Mouse (Mus musculus): ENCODE measurements around the gene Olfr763.

DNA sequence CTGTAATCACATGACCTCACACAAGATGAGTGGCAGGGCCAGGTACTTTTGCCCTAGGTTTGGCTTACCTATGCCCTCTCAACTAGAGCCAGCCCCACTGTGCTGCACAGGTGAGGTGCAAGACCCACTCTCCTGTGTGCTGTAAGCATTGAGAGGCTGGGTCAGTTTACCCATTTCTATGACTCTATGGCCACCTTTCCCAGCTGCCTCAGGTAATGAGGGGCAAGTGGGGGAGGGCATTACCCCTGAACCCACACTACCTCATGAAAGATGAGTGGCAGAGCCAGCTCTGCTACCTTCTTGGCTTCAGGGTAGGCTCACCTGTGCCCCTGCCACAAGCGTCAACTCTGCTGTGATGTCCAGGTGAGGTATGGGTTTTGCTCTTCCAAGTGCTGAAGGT, 14.8 kb upstream of the Olfr763 start:
- TF ChIP-seq CTCF (IDR thresholded peaks at IDR 0.05; ENCODE audit: low read depth, low read length) (no peak), GATA1 (IDR thresholded peaks at IDR 0.05; ENCODE audit: borderline replicate concordance, low read length) (no peak), TAL1 (conservative IDR thresholded peaks at IDR 0.05; ENCODE audit: low read depth, low read length) (no peak), GATA2 (IDR thresholded peaks at IDR 0.05; ENCODE audit: borderline replicate concordance, low read depth, low read length) (no peak), POLR2AphosphoS5 (IDR thresholded peaks at IDR 0.05; ENCODE audit: insufficient replicate concordance, low read depth, low read length) (no peak)
